Mouse (Mus musculus): ENCODE measurements around the gene Maip1. TPM values are rescaled to one million over a fixed set of nuclear protein-coding genes. Genes with fewer than 3 reads are reported as not detected.

Maip1 gene
- polyA plus RNA-seq, 1 experiment from 2014 or later: 16.2 TPM

DNA sequence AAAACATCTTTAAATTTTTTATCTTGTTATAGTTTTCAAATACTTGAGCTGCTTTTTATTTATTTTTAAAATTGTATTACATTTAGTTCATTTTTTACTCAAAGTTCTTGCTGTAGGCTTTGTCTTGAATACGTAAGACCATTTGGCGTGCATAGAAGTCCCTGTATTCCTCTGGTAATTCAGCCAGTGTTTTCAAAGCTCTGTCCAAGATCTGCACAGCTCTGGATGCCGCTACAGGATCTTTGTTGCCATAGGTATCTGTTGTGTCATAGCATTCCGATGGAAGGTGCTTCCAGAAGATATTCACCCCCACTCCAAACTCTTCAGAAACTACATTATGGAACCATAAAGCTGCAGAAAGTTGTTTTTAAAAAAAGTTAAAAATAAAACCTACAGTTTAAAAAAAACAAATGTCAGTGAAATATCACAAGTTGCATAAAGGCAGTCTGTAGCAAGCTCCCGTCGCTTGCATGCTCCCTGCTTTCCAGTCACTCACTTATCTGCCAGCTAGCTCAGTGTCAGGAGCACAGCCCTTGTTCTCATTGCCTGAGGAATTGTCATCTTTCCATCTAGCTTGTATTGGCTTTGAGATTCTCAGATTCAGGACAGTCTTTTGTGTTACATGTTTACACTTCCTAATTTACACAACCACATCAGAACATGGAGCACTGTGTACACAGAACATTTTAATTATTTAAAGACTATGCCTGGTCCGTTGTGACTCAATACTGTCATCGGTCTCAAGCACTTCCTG lies 17.5 kb upstream of the Maip1 start:
- H3K4me1 ChIP-seq: no peaks in the 10 kb centered on the region
- H3K36me3 ChIP-seq: peaks cover 18% of the 10 kb centered on the region
- no peak overlapping the region for H3K27ac ChIP-seq (replicated peaks)
- no peak overlapping the region for H3K4me3 ChIP-seq (replicated peaks)
- WGBS: 83% methylated on average over 8 of the region's 8 CpGs
- no peaks in the 10 kb centered on the region for H3K9me3 ChIP-seq (replicated peaks)
- H3K9ac ChIP-seq: no peak overlapping the region
- no peak overlapping the region for H3K4me2 ChIP-seq (replicated peaks)
- no peak for ATAC-seq (ENCODE audit: insufficient number of reproducible peaks, low FRiP score, low TSS enrichment, low read depth)
- no peaks in the 10 kb centered on the region for H3K27me3 ChIP-seq

- 97% methylated on average over 4 of the region's 4 CpGs for WGBS
- H3K27ac ChIP-seq (replicated peaks): no peak overlapping the region
- no peak overlapping the region for H3K4me2 ChIP-seq (replicated peaks)
- no peaks in the 10 kb centered on the region for H3K4me1 ChIP-seq
- H3K36me3 ChIP-seq: peaks cover 26% of the 10 kb centered on the region
- H3K9me3 ChIP-seq (replicated peaks): no peaks in the 10 kb centered on the region
- no peak overlapping the region for H3K4me3 ChIP-seq (replicated peaks)
- no peak for ATAC-seq (ENCODE audit: insufficient number of reproducible peaks, low FRiP score, low TSS enrichment, low read depth)
- H3K9ac ChIP-seq: no peak overlapping the region
- H3K27me3 ChIP-seq: no peaks in the 10 kb centered on the region
Measured at GRCm38 (mm10) chr1:57390993-57391790, 14.9 kb upstream of the Maip1 start.

- no peak for ATAC-seq (ENCODE audit: insufficient number of reproducible peaks, low FRiP score, low TSS enrichment, low read depth)
- Histone ChIP-seq H3K4me1 (no peaks in the 10 kb centered on the region), H3K27me3 (no peaks in the 10 kb centered on the region), H3K9ac (no peak overlapping the region), H3K27ac (replicated peaks) (no peak overlapping the region), H3K36me3 (peaks cover 37% of the 10 kb centered on the region), H3K4me3 (replicated peaks) (no peak overlapping the region), H3K9me3 (replicated peaks) (no peaks in the 10 kb centered on the region), H3K4me2 (replicated peaks) (no peak overlapping the region)
- WGBS: 81% methylated on average over 4 of the region's 4 CpGs
Measured at GRCm38 (mm10) chr1:57392417-57392816, 13.7 kb upstream of the Maip1 start.

DNA sequence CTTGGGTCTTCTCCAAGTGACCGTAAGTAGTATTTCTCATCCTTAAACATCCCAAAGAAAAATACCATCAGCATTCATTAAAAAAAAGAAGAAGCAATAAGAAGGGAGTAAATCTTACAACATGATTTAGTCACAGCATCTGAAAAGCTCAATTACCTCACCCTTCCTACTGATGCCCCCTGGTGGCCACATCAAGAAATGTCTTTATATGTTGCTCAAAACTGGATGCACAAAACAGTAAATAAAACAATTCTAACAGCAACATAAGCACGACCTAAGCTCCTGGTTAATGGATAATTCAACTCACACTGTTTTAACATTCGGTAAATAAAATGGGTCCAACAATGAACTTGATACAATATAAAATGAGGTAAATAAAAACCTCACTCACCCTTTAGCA lies 12.1 kb upstream of the Maip1 start:
- ATAC-seq (ENCODE audit: insufficient number of reproducible peaks, low FRiP score, low TSS enrichment, low read depth): no peak
- Histone ChIP-seq H3K4me1 (no peaks in the 10 kb centered on the region), H3K4me2 (replicated peaks) (no peak overlapping the region), H3K27ac (replicated peaks) (no peak overlapping the region), H3K4me3 (replicated peaks) (no peak overlapping the region), H3K36me3 (peaks cover 38% of the 10 kb centered on the region), H3K9me3 (replicated peaks) (no peaks in the 10 kb centered on the region), H3K9ac (no peak overlapping the region), H3K27me3 (no peaks in the 10 kb centered on the region)
- WGBS: 61% methylated on average over 3 of the region's 3 CpGs

DNA sequence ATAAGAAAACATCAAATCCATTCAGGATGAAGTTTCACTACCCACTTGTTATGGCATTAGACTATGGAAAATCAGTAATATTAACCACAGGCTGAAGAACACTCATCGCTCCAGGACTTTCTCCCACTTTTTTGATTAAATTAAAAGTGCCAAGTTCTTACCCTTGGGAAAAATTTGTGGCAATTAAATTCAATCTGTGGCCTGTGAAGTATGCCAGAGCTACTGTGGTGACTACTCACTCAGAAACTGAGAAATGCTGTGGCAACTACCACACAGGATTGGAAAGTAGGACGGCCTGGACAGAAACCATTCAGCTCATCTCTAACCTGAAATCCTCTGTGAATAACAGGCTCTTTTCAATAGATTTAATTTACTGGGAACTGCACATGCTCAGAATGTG lies 5.8 kb upstream of the Maip1 start:
- peaks cover 35% of the 10 kb centered on the region for H3K36me3 ChIP-seq
- WGBS: 90% methylated on average over 2 of the region's 2 CpGs
- no peak overlapping the region for H3K27ac ChIP-seq (replicated peaks)
- H3K9ac ChIP-seq: no peak overlapping the region
- H3K27me3 ChIP-seq: no peaks in the 10 kb centered on the region
- no peak for ATAC-seq (ENCODE audit: insufficient number of reproducible peaks, low FRiP score, low TSS enrichment, low read depth)
- H3K9me3 ChIP-seq (replicated peaks): no peaks in the 10 kb centered on the region
- H3K4me3 ChIP-seq (replicated peaks): no peak overlapping the region
- no peaks in the 10 kb centered on the region; the same call in 1 of the 2 replicates for H3K4me1 ChIP-seq
- no peak overlapping the region for H3K4me2 ChIP-seq (replicated peaks)

- Histone ChIP-seq H3K4me1 (no peaks in the 10 kb centered on the region; the same call in 1 of the 2 replicates), H3K9ac (no peak overlapping the region), H3K9me3 (replicated peaks) (no peaks in the 10 kb centered on the region), H3K36me3 (peaks cover 32% of the 10 kb centered on the region), H3K27ac (replicated peaks) (no peak overlapping the region), H3K4me2 (replicated peaks) (no peak overlapping the region), H3K27me3 (no peaks in the 10 kb centered on the region), H3K4me3 (replicated peaks) (no peak overlapping the region)
- 83% methylated on average over 2 of the region's 2 CpGs for WGBS
- no peak for ATAC-seq (ENCODE audit: insufficient number of reproducible peaks, low FRiP score, low TSS enrichment, low read depth)
Measured at GRCm38 (mm10) chr1:57400877-57401276, 5.3 kb upstream of the Maip1 start.

- Histone ChIP-seq H3K9me3 (replicated peaks) (no peaks in the 10 kb centered on the region), H3K27ac (replicated peaks) (no peak overlapping the region), H3K36me3 (peaks cover 23% of the 10 kb centered on the region), H3K9ac (no peak overlapping the region), H3K4me1 (peaks cover under 1% of the 10 kb centered on the region; the same call in 1 of the 2 replicates), H3K4me2 (replicated peaks) (no peak overlapping the region), H3K27me3 (no peaks in the 10 kb centered on the region), H3K4me3 (replicated peaks) (no peak overlapping the region)
- no peak for ATAC-seq (ENCODE audit: insufficient number of reproducible peaks, low FRiP score, low TSS enrichment, low read depth)
- WGBS: 88% methylated on average over 5 of the region's 5 CpGs
Measured at GRCm38 (mm10) chr1:57402116-57402515, 4.0 kb upstream of the Maip1 start.

- no peak overlapping the region for H3K4me3 ChIP-seq (replicated peaks)
- ATAC-seq (ENCODE audit: insufficient number of reproducible peaks, low FRiP score, low TSS enrichment, low read depth): no peak
- H3K9ac ChIP-seq: no peak overlapping the region
- no peak overlapping the region for H3K4me2 ChIP-seq (replicated peaks)
- H3K27ac ChIP-seq (replicated peaks): no peak overlapping the region
- WGBS: 82% methylated on average over 2 of the region's 2 CpGs
- no peaks in the 10 kb centered on the region for H3K27me3 ChIP-seq
- H3K4me1 ChIP-seq: peaks cover 20% of the 10 kb centered on the region
- H3K9me3 ChIP-seq (replicated peaks): no peaks in the 10 kb centered on the region
- H3K36me3 ChIP-seq: peaks cover 23% of the 10 kb centered on the region
Measured at GRCm38 (mm10) chr1:57408994-57409393, 2.9 kb downstream of the Maip1 start.

- peaks cover 7% of the 10 kb centered on the region for H3K4me1 ChIP-seq
- no peak overlapping the region for H3K4me2 ChIP-seq (replicated peaks)
- ATAC-seq (ENCODE audit: insufficient number of reproducible peaks, low FRiP score, low TSS enrichment, low read depth): no peak
- peaks cover 38% of the 10 kb centered on the region for H3K36me3 ChIP-seq
- no peak overlapping the region for H3K9ac ChIP-seq
- no peaks in the 10 kb centered on the region for H3K9me3 ChIP-seq (replicated peaks)
- 79% methylated on average over 2 of the region's 2 CpGs for WGBS
- no peak overlapping the region for H3K4me3 ChIP-seq (replicated peaks)
- no peak overlapping the region for H3K27ac ChIP-seq (replicated peaks)
- H3K27me3 ChIP-seq: no peaks in the 10 kb centered on the region
Measured at GRCm38 (mm10) chr1:57413397-57413796, 7.3 kb downstream of the Maip1 start.

DNA sequence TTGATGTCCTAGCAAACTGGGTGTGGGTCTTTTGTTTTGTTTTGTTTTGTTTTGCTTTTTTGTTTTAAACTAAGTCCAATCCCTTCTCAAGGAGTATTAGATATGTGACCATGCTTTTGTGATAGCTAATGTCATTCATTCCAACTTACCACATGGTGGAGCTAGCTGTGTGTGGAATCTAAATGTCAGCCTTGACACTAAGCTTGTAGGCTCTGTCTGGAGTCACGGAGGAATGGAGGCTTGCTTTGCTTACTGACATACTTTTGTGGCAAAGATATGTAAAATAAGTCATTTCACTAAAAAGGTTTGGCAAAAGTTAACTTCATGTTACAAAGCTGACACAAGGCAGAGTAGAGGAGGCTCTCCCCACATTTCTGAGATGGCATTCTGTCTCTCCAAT lies 17.6 kb downstream of the Maip1 start:
- Histone ChIP-seq H3K9me3 (replicated peaks) (no peaks in the 10 kb centered on the region), H3K4me2 (replicated peaks) (no peak overlapping the region), H3K4me1 (peaks cover 7% of the 10 kb centered on the region), H3K27me3 (no peaks in the 10 kb centered on the region), H3K9ac (no peak overlapping the region), H3K27ac (replicated peaks) (no peak overlapping the region), H3K4me3 (replicated peaks) (no peak overlapping the region), H3K36me3 (no peaks in the 10 kb centered on the region)
- WGBS: 5% methylated on average over 1 of the region's 1 CpGs
- ATAC-seq (ENCODE audit: insufficient number of reproducible peaks, low FRiP score, low TSS enrichment, low read depth): no peak

DNA sequence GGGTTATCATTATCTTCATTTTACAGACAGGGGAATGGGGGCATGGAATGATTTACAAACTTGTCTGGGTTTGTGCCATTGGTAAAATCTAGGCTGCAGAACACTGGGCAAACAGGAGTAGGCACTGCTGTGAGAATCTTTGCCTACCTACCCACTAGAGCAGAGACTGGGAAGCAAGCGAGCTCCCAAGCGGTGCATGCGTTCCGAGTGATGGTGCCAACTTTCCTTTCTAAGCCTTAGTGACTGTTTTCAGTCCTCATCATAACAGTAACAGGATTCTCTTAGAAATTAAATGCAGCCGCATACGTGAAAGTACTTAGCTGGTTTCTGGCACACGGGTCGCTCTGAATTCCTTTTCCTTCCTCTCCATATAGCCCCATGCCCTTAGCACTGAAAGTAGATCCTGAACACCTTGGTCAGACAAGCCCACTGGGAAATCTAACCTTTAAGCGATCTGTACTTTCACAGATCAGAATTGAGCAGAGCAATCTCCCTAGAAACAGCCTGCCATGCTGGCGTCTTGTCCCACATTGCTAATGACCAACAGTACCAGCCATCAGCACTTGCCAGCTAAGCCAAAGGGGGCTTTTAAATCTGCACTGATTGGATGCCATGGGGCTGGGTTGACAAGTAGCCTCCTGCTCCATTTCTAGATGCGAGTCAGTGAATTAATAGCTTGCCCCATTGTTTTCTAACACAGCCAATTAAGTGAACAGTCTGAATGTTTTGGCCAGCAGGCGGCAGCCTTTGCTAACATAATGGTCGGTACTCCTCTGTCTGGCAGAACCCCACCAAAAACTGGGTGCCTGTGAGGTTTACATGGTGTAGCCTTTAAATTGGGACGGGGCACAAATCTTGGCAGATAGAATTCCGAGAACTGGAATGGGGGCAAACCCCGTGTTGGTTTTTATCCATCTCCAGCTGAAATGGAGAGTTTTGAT lies 22.5 kb downstream of the Maip1 start:
- WGBS: 27% methylated on average over 16 of the region's 16 CpGs
- Histone ChIP-seq H3K4me3 (replicated peaks) (peak overlapping the region; percentile 27), H3K9me3 (replicated peaks) (no peaks in the 10 kb centered on the region), H3K9ac (0 out of 2 replicates have a peak overlapping the region, but pooled peaks have one; percentile 12), H3K4me2 (replicated peaks) (peak overlapping the region; percentile 43), H3K27me3 (no peaks in the 10 kb centered on the region), H3K4me1 (peaks cover 23% of the 10 kb centered on the region), H3K36me3 (no peaks in the 10 kb centered on the region), H3K27ac (replicated peaks) (peak overlapping the region; percentile 52; the same call in 1 of the 2 replicates)
- ATAC-seq (ENCODE audit: insufficient number of reproducible peaks, low FRiP score, low TSS enrichment, low read depth): peak; percentile 76

Data from embryonic facial prominence, embryonic 15.5 days (tissue).